ENCODE assay signal across 23 mouse cellular contexts in the genomic region with DNA sequence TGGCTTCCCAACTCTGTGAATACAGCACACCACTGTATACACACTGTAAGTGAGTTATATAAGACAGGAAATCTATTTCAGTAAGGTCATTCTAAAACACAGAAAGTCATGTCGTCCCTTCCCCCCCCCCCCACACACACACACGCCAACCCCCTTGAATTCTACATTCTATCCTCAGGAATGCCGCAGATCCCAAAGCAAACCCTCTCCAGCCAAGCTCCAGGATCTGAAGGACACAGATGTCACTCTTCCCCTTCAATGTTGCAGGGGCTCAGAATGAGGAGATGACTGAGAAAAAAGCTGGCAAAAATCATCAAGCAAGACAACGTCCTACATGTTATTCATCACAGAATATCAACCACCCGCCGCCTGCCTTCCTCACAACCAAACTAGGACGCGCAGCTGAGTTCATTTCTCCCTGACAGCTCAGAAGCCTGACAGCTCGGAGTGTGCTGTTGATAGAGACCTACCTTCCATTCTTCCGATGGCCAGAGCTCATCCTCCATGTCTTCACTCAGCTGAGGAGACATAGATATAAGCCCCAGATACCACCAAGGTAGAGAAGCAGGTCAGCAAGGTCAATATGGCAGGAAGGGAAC. TPM values are rescaled to one million over a fixed set of nuclear protein-coding genes. Genes with fewer than 3 reads are reported as not detected.
DNase-seq lines count a peak whose midpoint lies in the region; ATAC-seq and TF ChIP-seq lines count a peak whose summit lies in the region.
"Had no signal": no experiment of that assay in that cellular context is flagged by ENCODE, and none has a peak within 500 bp of the region (broad histone marks: within the 10 kb centered on the region; RNA-seq: fewer than 3 reads in every experiment).

No protein-coding gene starts in this region.

- no peaks in the 10 kb centered on the region for H3K27me3 ChIP-seq in lung, postnatal 0 days (replicated peaks; ENCODE audit: insufficient read depth, low read length)
- H3K27me3 ChIP-seq in kidney, embryonic 14.5 days (ENCODE audit: control insufficient read depth, insufficient read depth, low read length), result no peaks in the 10 kb centered on the region
- H3K27me3 ChIP-seq: embryonic facial prominence, embryonic 15.5 days; hindbrain, embryonic 15.5 days; midbrain, embryonic 15.5 days; neural tube, embryonic 12.5 days had no signal

- no peak overlapping the region for H3K4me3 ChIP-seq in lung, postnatal 0 days (ENCODE audit: low read depth, low read length)
- no peak overlapping the region for H3K4me3 ChIP-seq in kidney, embryonic 14.5 days (ENCODE audit: low read length)
- H3K4me3 ChIP-seq: embryonic facial prominence, embryonic 15.5 days; hindbrain, embryonic 15.5 days; megakaryocyte, embryonic 14.5 days; midbrain, embryonic 15.5 days; neural tube, embryonic 12.5 days had no signal

- no peak overlapping the region for H3K9ac ChIP-seq in lung, postnatal 0 days (replicated peaks; ENCODE audit: low read depth)
- no peak overlapping the region for H3K9ac ChIP-seq in kidney, embryonic 14.5 days (ENCODE audit: low read depth, low read length)
- H3K9ac ChIP-seq: embryonic facial prominence, embryonic 15.5 days; hindbrain, embryonic 15.5 days; midbrain, embryonic 15.5 days; neural tube, embryonic 12.5 days had no signal

- H3K4me1 ChIP-seq in lung, postnatal 0 days (ENCODE audit: insufficient read depth, low read depth, low read length), result peaks cover 3% of the 10 kb centered on the region; the same call in 1 of the 2 replicates
- H3K4me1 ChIP-seq in kidney, embryonic 14.5 days (ENCODE audit: control insufficient read depth, insufficient read depth, low read length), result no peaks in the 10 kb centered on the region
- H3K4me1 ChIP-seq: embryonic facial prominence, embryonic 15.5 days; hindbrain, embryonic 15.5 days; megakaryocyte, embryonic 14.5 days; midbrain, embryonic 15.5 days; neural tube, embryonic 12.5 days had no signal

- WGBS in lung, postnatal 0 days, result 49% methylated on average over 10 of the region's 10 CpGs
- WGBS in kidney, embryonic 14.5 days, result 90% methylated on average over 10 of the region's 10 CpGs

- ATAC-seq in lung, postnatal 0 days, result no peak
- ATAC-seq in kidney, embryonic 14.5 days (ENCODE audit: low FRiP score, low TSS enrichment), result no peak
- ATAC-seq in erythroid progenitor cell, adult 5-6 weeks (replicated peaks; ENCODE audit: low FRiP score, poor library complexity, severe bottlenecking), result no peak
- ATAC-seq: forebrain, embryonic 16.5 days; midbrain, embryonic 15.5 days had no signal

- H3K4me2 ChIP-seq in lung, postnatal 0 days (replicated peaks; ENCODE audit: low read depth, low read length), result no peak overlapping the region
- H3K4me2 ChIP-seq in kidney, embryonic 14.5 days (replicated peaks; ENCODE audit: low read depth, low read length), result no peak overlapping the region
- H3K4me2 ChIP-seq: embryonic facial prominence, embryonic 15.5 days; hindbrain, embryonic 15.5 days; midbrain, embryonic 15.5 days; neural tube, embryonic 12.5 days had no signal

- 0 out of 2 replicates have a peak overlapping the region, but pooled peaks have one; percentile 6 for H3K27ac ChIP-seq in lung, postnatal 0 days (ENCODE audit: low read length)
- no peak overlapping the region for H3K27ac ChIP-seq in kidney, embryonic 14.5 days (ENCODE audit: low read depth, low read length)
- H3K27ac ChIP-seq: embryonic facial prominence, embryonic 15.5 days; hindbrain, embryonic 15.5 days; midbrain, embryonic 15.5 days; neural tube, embryonic 12.5 days; stomach, postnatal 0 days had no signal

- intact Hi-C loops in heart, postnatal 25 days (cut with DNase I), result no loop called here
- intact Hi-C loops in heart, postnatal 10 days (cut with DNase I), result no loop called here

- no peak for TF ChIP-seq CTCF in lung, postnatal 0 days (IDR thresholded peaks at IDR 0.05)

- no peak for TF ChIP-seq EP300 in lung, postnatal 0 days (IDR thresholded peaks at IDR 0.05)

- no peaks in the 10 kb centered on the region for H3K36me3 ChIP-seq in lung, postnatal 0 days (ENCODE audit: insufficient read depth, low read length)
- no peaks in the 10 kb centered on the region for H3K36me3 ChIP-seq in kidney, embryonic 14.5 days (ENCODE audit: control insufficient read depth, insufficient read depth, low read length)
- H3K36me3 ChIP-seq: embryonic facial prominence, embryonic 15.5 days; hindbrain, embryonic 15.5 days; midbrain, embryonic 15.5 days; neural tube, embryonic 12.5 days had no signal

- peak; percentile 91 for DNase-seq in heart, adult 11 months
- no peak for DNase-seq in heart, postnatal 25 days (ENCODE audit: low spot score)
- DNase-seq in lung, postnatal 0 days (ENCODE audit: low spot score), result peak; percentile 43
- no peak for DNase-seq in lung, adult 18-20 months
- DNase-seq in heart, postnatal 10 days, result peak; percentile 59 to 64
- DNase-seq: adrenal gland, postnatal 25 days; cerebellum, adult 8-10 months; gastrocnemius, postnatal 25 days; kidney, adult 2 months; kidney, postnatal 14 days; right cerebral cortex, postnatal 14 days; thymus, adult 2 months; thymus, postnatal 4 days had no signal

- no peaks in the 10 kb centered on the region for H3K9me3 ChIP-seq in lung, postnatal 0 days (ENCODE audit: low read length)
- H3K9me3 ChIP-seq in kidney, embryonic 14.5 days (ENCODE audit: control insufficient read depth, low read length), result no peaks in the 10 kb centered on the region
- H3K9me3 ChIP-seq: embryonic facial prominence, embryonic 15.5 days; hindbrain, embryonic 15.5 days; megakaryocyte, embryonic 14.5 days; midbrain, embryonic 15.5 days; neural tube, embryonic 12.5 days had no signal

RNA-seq across cellular contexts. Expression of a gene that starts 15.7 kb away (rescaled TPM):
- 10 to 100 TPM; 49.6 to 53.1 TPM for total RNA-seq in heart, postnatal 25 days (2021)
- polyA plus RNA-seq in lung, postnatal 0 days (2015; fragmentation: Nextera tagmentation; extraction: Ambion mirVana), result 22.6 and 26.2 TPM in 2 replicates
- total RNA-seq in heart, postnatal 10 days (2021), result 10 to 100 TPM; 66.0 to 76.8 TPM
- polyA plus RNA-seq in kidney, embryonic 14.5 days (2014; fragmentation: Nextera tagmentation; extraction: Ambion mirVana), result 2.8 and 4.1 TPM in 2 replicates
- not detected in 2 replicates for total RNA-seq in erythroid progenitor cell, adult 5-6 weeks (2015; ENCODE audit: low replicate concordance)
- not detected in 2 replicates for total RNA-seq in erythroid progenitor cell, adult 5-6 weeks (2017; ENCODE audit: low replicate concordance)
- total RNA-seq: common myeloid progenitor, adult 5-6 weeks had no signal

Comparison
In these comparisons a context has a peak if more than half of its experiments do, and no peak if none do; other contexts are left out.
1. DNase-seq: peak in heart, adult 11 months (single experiment), lung, postnatal 0 days (single experiment) and heart, postnatal 10 days (2 of 2); none in heart, postnatal 25 days (single experiment) and lung, adult 18-20 months (0 of 2).
2. RNA of a gene that starts 15.7 kb away (total RNA-seq): 66.0 to 76.8 TPM in heart, postnatal 10 days and 49.6 to 53.1 TPM in heart, postnatal 25 days; not detected in erythroid progenitor cell, adult 5-6 weeks; every median in the first group is over 10 times any median in the second.